Mouse (Mus musculus) liver, embryonic 12.5 days (tissue): ENCODE results near the gene Uox. TPM values are rescaled to one million over a fixed set of nuclear protein-coding genes. Genes with fewer than 3 reads are reported as not detected.
A peak's percentile ranks its signal among the peaks of the same experiment; 100 is the strongest.

Source experiments
- ATAC-seq: fragments of 200-750 bp; cut with Nextera tagmentation; 2 replicates; pipeline ENCODE4 v1.8.0; 2017; ENCODE audit warnings: moderate number of reproducible peaks, mild to moderate bottlenecking, moderate library complexity
- H3K27ac ChIP-seq: fragments of 300-500 bp; sonication (generic); 2 replicates; pipeline ENCODE4 v1.5.1; 2016; ENCODE audit warnings: mild to moderate bottlenecking
- H3K27me3 ChIP-seq: fragments of 300-500 bp; sonication (generic); replicated peaks from 2 replicates; pipeline ENCODE4 v1.6.1; 2016; ENCODE audit warnings: mild to moderate bottlenecking, moderate library complexity
- H3K36me3 ChIP-seq: fragments of 300-500 bp; sonication (generic); 2 replicates; pipeline ENCODE4 v1.6.1; 2016; ENCODE audit warnings: mild to moderate bottlenecking, moderate library complexity
- H3K4me1 ChIP-seq: fragments of 300-500 bp; sonication (generic); 2 replicates; pipeline ENCODE4 v1.6.1; 2016
- H3K4me2 ChIP-seq: fragments of 300-500 bp; sonication (generic); 2 replicates; pipeline ENCODE4 v1.6.1; 2016; ENCODE audit warnings: mild to moderate bottlenecking, moderate library complexity
- H3K4me3 ChIP-seq: fragments of 300-500 bp; sonication (generic); 2 replicates; pipeline ENCODE4 v1.5.1; 2016; ENCODE audit warnings: mild to moderate bottlenecking, moderate library complexity
- H3K9ac ChIP-seq: fragments of 300-500 bp; sonication (generic); 2 replicates; pipeline ENCODE4 v1.6.1; 2016; ENCODE audit warnings: mild to moderate bottlenecking, moderate library complexity
- H3K9me3 ChIP-seq: fragments of 300-500 bp; sonication (generic); replicated peaks from 2 replicates; pipeline ENCODE4 v1.6.1; 2016; ENCODE audit warnings: mild to moderate bottlenecking, moderate library complexity
- WGBS: fragments of 180-500 bp; shearing (Covaris S2); methylation state at CpG from one replicate; pipeline ENCODE4 v1.1.7; 2016; ENCODE audit not compliant: insufficient replicate concordance; 5-methylcytosine and 5-hydroxymethylcytosine counted together
- polyA plus RNA-seq: library from polyadenylated mRNA; unstranded; fragments of >200 nt; fragmentation: Nextera tagmentation; extraction: Ambion mirVana; gene quantifications from 2 replicates; pipeline ENCODE4 v1.2.1, GENCODE M21; 2016

Gene Uox
- polyA plus RNA-seq: 0.69 and 0.87 TPM in 2 replicates

DNA sequence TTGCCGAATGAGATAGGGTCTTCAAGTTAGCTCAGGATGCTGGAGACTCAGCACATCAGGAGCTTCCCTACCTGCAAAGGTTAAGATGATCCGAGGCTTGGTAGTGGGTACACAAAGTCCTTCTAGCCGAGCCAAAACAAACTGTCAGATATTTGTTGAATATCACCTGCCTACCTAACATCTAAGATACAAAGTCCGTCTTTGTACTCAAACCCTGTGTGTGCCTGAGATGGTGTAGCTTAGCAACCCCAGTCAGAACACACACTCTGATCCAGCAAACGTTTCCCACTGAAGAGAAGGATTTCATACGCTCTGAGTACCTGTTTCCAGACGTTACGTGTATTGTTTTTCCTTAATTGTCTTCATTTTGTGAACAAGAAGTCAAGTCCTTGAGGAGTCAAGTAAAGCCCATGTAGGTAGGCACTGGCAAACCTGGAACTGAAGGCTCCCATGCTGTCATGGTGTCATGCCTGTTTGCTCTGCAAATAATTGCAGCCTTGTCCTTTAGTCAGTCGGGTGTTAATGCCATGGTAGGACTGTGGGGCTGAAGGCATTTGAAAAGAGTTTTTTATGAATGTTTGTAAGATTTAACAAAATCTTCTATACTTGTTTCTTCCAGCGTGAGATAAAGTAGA lies at the start of gene Uox:
Gene Uox, plus strand, starts transcription at position 279 of the 635 bp plus-strand sequence.
- Histone ChIP-seq H3K36me3 (no peaks in the 10 kb centered on the region), H3K9me3 (no peaks in the 10 kb centered on the region), H3K4me2 (no peak within 1 kb of the TSS), H3K4me1 (no peaks in the 10 kb centered on the region), H3K27ac (peak within 1 kb of the TSS; percentile 43), H3K4me3 (no peak within 1 kb of the TSS), H3K9ac (no peak within 1 kb of the TSS), H3K27me3 (no peaks in the 10 kb centered on the region)
- ATAC-seq: peak; percentile 73
- 68% methylated on average over 10 of the region's 10 CpGs for WGBS

DNA sequence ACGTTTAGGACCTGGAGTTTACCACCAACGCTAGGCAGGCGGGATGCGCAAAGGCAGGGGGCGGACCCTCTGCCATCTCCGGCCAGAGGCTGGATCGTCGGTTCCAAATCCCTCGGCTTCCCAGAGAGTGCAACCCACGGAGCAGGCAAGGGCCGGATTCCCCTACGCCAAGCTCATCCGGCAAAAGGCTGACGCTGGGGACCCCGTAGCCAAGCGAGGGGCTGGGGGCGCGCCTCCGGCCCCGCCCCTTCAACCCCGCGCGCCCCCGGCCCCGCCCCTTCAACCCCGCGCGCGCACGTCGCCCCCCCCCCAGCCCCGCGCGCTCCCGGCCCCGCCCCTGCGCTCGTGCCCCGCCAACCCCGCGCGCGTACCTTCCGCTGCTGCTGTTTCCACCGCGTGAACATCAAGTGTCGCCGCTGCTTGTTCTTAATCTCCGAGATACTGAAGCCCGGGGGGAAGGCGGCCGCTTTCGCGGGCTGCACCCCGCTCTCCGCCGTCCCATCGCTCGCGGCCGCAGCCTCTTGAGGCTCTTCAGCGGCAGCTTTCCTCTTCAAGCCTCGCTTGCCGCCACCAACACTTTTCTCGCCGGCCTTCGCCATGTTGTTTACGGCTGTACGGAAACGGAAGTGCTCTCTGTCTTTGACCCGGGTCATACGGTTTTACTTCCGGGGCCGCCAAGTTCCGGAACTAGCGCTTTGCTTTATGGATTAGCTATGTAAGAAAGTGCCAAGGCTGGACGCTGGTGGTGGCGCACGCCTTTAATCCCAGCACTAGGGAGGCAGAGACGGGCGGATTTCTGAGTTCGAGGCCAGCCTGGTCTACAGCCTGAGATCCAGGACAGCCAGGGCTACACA lies 49.2 kb upstream of the Uox start, which contains the start of gene Rpf1:
Gene Rpf1, minus strand, starts transcription at position 632 of the 854 bp plus-strand sequence.
- Histone ChIP-seq H3K4me3 (peak within 1 kb of the TSS; percentile 88), H3K27me3 (no peaks in the 10 kb centered on the region), H3K9ac (peak within 1 kb of the TSS; percentile 88), H3K4me1 (peaks cover 14% of the 10 kb centered on the region), H3K4me2 (peak within 1 kb of the TSS; percentile 71), H3K36me3 (peaks cover 25% of the 10 kb centered on the region), H3K9me3 (no peaks in the 10 kb centered on the region), H3K27ac (peak within 1 kb of the TSS; percentile 97)
- under 1% methylated on average over 79 of the region's 82 CpGs for WGBS
- ATAC-seq: peak; percentile 95

DNA sequence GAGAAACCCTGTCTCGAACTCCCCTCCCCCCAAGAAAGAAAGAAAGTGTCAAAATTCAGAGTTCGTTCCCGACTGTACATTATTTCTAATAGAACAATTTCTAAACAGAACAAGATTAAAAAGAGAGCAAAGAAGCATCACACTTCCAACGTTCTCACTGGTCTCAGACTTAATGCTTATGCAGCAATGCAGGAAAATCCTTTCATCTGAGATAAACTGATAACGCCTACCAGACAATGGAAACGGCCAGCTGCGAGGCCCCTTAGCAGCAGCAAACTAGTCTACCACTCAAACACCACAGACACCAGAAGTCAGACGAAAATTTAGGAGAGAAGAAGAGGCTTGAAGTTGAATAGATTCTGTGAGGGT lies 48.6 kb upstream of the Uox start:
- Histone ChIP-seq H3K36me3 (peaks cover 23% of the 10 kb centered on the region), H3K27ac (peak overlapping the region; percentile 97), H3K4me2 (peak overlapping the region; percentile 71), H3K4me1 (peaks cover 14% of the 10 kb centered on the region), H3K27me3 (no peaks in the 10 kb centered on the region), H3K9me3 (no peaks in the 10 kb centered on the region), H3K4me3 (peak overlapping the region; percentile 88), H3K9ac (peak overlapping the region; percentile 88)
- ATAC-seq: peak; percentile 15; the same call in 1 of the 2 replicates
- 6% methylated on average over 8 of the region's 8 CpGs for WGBS

DNA sequence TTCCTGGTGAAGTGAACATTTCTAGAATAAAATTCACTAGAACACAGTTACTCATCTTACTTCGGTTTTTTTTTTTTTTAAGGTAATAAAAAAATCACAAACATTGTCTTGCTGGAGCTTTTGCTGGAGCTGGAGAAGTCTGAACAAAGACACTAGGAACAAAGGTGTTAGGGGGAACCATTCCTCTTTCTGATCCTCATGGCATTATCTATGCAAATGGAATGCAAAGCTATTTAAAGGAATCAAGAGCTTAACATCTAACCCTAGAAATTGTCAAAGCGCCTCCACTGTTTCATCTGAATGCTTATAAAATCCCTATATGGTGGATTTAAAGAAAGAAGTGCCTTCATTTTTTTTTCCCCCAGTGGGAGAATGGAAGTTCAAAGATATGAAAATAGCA lies 41.9 kb upstream of the Uox start:
- WGBS: 34% methylated on average over 2 of the region's 2 CpGs
- Histone ChIP-seq H3K4me2 (no peak overlapping the region), H3K9me3 (no peaks in the 10 kb centered on the region), H3K27ac (no peak overlapping the region), H3K27me3 (peaks cover 6% of the 10 kb centered on the region; the same call in 1 of the 2 replicates), H3K36me3 (no peaks in the 10 kb centered on the region), H3K9ac (no peak overlapping the region), H3K4me3 (no peak overlapping the region), H3K4me1 (no peaks in the 10 kb centered on the region)
- no peak for ATAC-seq

DNA sequence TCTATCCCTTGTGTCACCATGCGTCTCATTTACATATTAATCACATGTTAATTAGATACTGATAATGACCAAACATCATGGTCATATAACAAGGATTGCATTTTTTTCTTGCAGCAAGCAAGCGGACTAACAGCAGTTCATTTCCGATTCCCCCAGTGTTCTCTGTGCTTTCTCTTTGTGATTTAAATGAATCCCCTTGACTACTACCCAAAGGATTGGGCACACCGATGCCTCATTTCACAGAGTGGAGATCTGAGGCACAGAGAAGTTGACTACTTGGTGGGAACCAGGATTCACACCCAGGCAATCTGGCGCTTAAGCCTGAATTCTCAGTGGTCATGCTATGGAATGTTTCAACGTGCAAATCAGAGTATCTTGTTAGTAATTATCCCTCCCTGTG lies 35.2 kb upstream of the Uox start:
- Histone ChIP-seq H3K4me3 (no peak overlapping the region), H3K36me3 (no peaks in the 10 kb centered on the region), H3K9ac (no peak overlapping the region), H3K27ac (no peak overlapping the region), H3K27me3 (no peaks in the 10 kb centered on the region), H3K4me2 (no peak overlapping the region), H3K4me1 (no peaks in the 10 kb centered on the region), H3K9me3 (no peaks in the 10 kb centered on the region)
- no peak for ATAC-seq
- 58% methylated on average over 6 of the region's 6 CpGs for WGBS

DNA sequence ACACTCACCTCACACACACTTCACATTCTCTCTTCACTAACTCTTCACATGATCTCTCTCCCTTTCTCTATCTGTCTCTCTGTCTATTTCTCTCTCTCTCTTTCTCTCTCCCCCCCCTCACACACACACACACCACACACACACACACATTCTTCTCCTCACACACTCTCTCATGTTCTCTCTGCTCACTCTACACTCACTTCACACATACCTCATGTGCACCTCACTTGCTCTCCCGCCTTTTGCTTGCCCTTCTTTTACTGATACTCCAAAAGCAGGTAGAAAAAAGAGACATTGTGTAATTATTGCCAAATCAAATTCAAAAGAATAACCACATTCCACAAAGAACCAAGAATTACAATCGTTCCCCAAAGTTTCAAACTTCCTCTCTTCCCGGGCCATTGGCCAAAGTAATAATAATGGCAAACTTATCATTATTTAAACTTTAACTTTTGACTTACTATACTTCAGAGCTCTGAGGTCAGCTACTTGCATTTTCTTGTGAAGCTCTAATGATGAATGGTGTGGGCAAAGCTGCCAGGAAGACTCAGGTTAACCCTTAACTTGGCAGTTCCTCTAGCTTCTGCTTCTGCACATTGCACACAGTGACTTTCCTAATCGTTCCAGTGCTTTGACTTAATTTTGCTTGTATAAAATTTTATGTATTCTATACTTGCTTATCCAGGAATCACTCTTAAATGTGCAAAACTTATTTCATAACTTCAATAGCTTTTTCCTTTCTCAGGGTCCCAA lies 29.5 kb upstream of the Uox start:
- Histone ChIP-seq H3K4me2 (no peak overlapping the region), H3K36me3 (no peaks in the 10 kb centered on the region), H3K9ac (no peak overlapping the region), H3K4me1 (no peaks in the 10 kb centered on the region), H3K27ac (no peak overlapping the region), H3K9me3 (no peaks in the 10 kb centered on the region), H3K4me3 (no peak overlapping the region), H3K27me3 (no peaks in the 10 kb centered on the region)
- WGBS: 59% methylated on average over 4 of the region's 4 CpGs
- ATAC-seq: no peak

DNA sequence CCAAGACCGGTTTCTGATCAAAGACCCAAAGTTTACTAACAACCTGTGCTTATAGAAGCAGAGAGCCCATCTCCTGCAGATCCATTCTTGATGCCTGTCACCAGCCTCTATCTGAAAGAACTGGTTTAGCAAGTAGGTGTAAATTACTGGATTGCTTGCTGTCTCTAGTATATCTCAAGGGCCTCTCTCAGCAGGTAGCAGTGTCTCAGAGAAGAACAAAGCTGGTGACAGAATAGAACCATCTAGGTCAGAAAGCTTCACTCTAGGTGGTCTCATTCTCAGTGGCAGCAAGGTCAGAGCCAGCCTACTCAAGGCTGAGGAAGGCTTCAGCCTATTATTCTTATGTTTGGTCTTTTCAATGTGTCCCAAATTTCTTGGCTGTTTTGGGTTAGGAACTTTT lies 26.6 kb upstream of the Uox start:
- H3K9me3 ChIP-seq: no peaks in the 10 kb centered on the region
- H3K36me3 ChIP-seq: no peaks in the 10 kb centered on the region
- no peaks in the 10 kb centered on the region for H3K4me1 ChIP-seq
- no peak overlapping the region for H3K9ac ChIP-seq
- H3K4me2 ChIP-seq: no peak overlapping the region
- 26% methylated on average over 1 of the region's 1 CpGs for WGBS
- H3K27me3 ChIP-seq: no peaks in the 10 kb centered on the region
- no peak overlapping the region for H3K27ac ChIP-seq
- no peak overlapping the region for H3K4me3 ChIP-seq
- ATAC-seq: no peak

DNA sequence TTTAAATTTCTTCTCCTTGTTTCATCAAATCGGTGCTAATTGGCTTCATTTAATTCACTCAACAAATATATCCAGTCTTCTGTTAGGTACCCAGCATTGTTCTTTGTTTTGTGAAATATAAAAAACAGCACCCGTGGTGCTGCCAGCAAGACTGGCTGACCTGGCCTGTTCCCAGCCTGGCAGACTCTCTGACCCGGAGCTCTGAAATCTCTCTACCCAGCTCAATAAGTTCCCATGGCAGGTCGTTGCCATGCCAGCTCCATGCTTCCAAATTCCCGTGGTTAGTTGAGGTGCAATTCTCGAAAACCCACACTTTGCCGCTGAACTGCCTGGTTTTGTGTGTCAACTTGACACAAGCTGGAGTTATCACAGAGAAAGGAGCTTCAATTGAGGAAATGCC lies 15.4 kb upstream of the Uox start:
- Histone ChIP-seq H3K4me3 (no peak overlapping the region), H3K27ac (no peak overlapping the region), H3K36me3 (no peaks in the 10 kb centered on the region), H3K4me1 (no peaks in the 10 kb centered on the region), H3K9ac (no peak overlapping the region), H3K4me2 (no peak overlapping the region), H3K9me3 (no peaks in the 10 kb centered on the region), H3K27me3 (0 out of 2 replicates have a peak, but pooled peaks cover 3% of the 10 kb centered on the region)
- WGBS: 68% methylated on average over 7 of the region's 7 CpGs
- no peak for ATAC-seq

DNA sequence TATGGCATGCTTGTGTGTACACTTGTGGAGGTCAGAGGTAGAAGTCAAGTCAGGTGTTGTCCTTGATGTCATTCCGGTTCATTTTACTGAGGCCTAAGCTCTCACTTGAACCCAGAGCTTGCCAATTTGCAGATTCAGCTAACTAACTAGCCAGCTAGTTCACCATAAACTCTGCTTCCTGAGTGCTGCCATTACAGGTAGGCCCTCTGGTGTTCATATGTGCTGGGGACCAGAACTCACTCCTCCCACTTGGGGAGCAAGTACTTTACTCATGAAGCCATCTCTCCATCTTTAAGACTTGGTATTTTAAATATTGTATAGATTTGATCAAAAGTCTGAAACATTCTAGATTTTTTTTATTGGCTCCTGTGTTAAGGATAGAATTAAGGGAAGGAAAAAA lies 13.7 kb upstream of the Uox start:
- no peak for ATAC-seq
- H3K27me3 ChIP-seq: 0 out of 2 replicates have a peak, but pooled peaks cover 3% of the 10 kb centered on the region
- H3K36me3 ChIP-seq: no peaks in the 10 kb centered on the region
- no peak overlapping the region for H3K4me3 ChIP-seq
- H3K4me1 ChIP-seq: no peaks in the 10 kb centered on the region
- no peak overlapping the region for H3K9ac ChIP-seq
- H3K27ac ChIP-seq: no peak overlapping the region
- H3K4me2 ChIP-seq: no peak overlapping the region
- WGBS: 64% methylated on average over 1 of the region's 1 CpGs
- no peaks in the 10 kb centered on the region for H3K9me3 ChIP-seq

DNA sequence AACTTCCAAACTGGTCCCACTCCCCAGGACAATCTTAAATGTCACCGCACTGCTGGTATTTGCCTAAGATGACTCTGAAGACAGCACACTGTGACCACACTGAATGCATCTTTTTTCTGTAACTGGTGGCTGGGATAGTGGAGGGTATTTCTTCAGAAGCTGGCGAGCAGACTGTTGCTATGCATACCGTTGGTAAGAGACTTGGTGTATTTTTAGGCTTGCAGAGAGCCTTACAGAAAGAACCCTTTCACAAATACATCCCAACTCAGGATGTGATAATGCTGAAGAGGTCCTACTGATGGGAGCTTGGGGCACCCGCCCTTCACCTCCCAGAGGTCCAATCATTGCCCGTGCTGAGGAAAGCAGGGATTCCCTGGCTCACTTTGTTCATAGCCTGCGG lies 12.7 kb upstream of the Uox start:
- Histone ChIP-seq H3K4me2 (no peak overlapping the region), H3K9me3 (no peaks in the 10 kb centered on the region), H3K4me3 (no peak overlapping the region), H3K4me1 (no peaks in the 10 kb centered on the region), H3K36me3 (no peaks in the 10 kb centered on the region), H3K9ac (no peak overlapping the region), H3K27ac (no peak overlapping the region), H3K27me3 (0 out of 2 replicates have a peak, but pooled peaks cover 3% of the 10 kb centered on the region)
- WGBS: 67% methylated on average over 6 of the region's 6 CpGs
- no peak for ATAC-seq

DNA sequence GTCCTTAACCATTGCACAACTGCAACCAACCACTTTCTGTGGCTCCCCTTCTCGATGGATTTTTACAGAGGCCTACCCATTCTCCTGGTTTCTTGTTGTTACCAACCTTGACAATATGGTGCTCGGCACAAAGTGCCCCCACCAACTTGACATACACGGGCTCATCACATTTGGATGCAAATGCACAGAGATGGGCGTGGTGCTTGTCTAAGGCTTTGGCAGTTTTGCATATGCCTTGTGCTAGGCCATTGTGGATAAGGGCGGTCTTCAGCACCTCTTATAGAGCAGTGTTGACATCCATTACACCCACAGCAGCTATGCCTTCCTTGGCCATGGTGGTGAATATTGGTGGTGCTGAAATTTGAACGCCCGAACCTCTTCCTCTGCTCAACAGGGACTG lies 7.3 kb upstream of the Uox start:
- Histone ChIP-seq H3K9ac (no peak overlapping the region), H3K4me2 (no peak overlapping the region), H3K4me1 (no peaks in the 10 kb centered on the region), H3K4me3 (no peak overlapping the region), H3K27me3 (0 out of 2 replicates have a peak, but pooled peaks cover 3% of the 10 kb centered on the region), H3K27ac (no peak overlapping the region), H3K9me3 (no peaks in the 10 kb centered on the region), H3K36me3 (no peaks in the 10 kb centered on the region)
- WGBS: 78% methylated on average over 7 of the region's 7 CpGs
- ATAC-seq: no peak
